Mouse (Mus musculus) right cerebral cortex, postnatal 14 days (tissue): ENCODE results near the gene Iqck.

Experiments
- DNase-seq: peaks from one replicate; pipeline ENCODE4 v3.0.0; 2022

Iqck gene

DNA sequence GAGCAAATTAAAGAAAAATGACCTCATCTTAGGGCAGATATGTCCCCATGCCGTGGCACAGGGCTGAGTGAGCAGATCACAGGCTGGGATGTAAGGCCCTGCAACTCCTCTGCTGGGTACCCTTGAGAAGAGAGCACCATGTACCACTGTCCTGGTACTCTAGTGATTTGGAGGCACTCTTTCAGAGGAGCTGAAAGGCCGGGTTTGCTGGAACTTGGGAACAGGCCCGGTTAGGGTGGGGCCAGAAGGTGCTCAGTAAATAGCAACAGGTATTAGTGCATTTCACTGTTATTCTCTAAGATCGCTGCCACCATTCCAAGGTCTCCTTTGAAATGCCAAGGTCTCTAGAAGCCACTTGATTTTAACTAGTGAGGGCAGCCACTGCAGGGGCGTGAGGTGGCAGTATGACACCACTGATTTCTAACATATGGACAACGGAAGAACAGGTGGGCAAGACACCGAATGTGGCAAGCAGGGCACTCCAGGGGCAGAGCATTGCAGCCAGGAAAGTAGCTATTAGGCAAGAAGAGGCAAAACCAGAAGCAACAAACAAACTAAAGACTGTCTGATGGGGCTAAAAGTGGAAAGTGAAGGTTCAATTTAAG is 59.1 kb downstream of the Iqck start:
- no peak for DNase-seq

DNA sequence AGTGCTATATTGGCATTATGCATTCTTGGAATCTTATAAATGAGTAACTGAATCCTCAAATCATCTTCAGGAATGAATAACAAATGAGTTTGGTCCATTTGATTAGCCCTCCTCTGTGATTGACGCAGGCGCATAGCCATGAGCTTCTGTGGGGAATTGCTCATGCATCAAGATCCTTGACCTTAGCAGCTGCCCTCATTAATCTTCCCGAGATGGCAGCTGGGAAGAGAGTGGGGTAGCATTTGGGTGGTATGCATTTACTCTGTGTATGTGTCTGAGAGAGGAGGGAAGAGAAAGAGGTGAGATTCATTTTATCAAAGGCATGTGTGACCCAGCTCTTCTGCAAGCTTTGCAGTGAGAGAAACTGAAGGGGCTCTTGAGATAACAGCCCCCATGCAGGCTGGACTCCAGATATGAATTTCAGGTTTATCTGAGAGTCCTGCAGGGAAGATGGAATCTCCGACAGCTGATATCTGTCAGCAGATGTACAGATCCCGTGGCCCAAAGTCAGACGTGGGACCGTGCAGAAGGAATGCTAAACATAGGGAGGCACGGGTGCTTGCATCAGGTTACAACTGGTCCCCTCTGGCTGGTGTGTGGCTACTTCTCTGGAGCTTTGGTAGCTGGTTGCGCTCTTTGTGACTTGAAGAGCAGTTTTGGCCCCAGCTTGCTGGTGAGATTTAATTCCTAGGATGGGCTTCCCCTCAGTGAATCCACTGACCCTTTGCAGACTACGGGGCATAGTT is 63.9 kb downstream of the Iqck start:
- no peak for DNase-seq

GRCm38 (mm10) chr7:118922441-118923202 is 67.1 kb downstream of the Iqck start:
- DNase-seq: no peak

GRCm38 (mm10) chr7:118925547-118925946 is 70.0 kb downstream of the Iqck start:
- no peak for DNase-seq

DNA sequence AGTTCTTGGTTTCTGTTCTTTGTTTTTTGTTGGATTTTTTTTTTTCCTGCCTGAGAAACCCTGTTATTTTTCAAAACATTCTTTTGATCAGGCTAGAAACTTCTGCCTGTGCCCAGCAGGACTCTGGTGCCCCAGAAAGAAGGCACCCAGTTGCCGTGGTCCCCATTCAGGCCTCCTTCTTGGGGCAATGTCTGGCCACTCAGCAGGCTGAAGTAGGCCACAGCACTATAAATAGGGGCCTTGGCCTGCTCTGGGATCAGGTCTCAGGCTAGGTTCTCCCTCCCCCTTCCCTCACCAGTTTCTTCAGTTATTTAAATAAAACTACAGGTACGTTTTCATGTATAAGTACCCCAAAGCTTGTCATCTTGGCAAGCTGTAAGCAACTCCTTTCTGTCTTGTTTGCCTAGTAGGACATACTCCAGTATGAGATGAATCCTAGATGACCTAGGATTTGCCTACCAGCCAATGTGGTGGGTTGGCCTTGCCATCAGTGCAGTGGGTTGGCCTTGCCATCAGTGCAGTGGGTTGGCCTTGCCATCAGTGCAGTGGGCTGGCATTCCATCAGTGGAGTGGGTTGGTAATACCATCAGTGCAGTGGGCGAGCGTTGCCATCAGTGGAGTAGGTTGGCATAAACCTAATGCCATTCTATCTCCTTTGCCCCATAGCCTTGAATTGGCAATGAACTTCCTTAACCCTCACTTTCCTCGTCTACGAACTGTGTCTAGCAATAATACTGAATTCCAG is 71.1 kb downstream of the Iqck start:
- no peak for DNase-seq

- DNase-seq: no peak
These were observed 71.7 kb downstream of the Iqck start for GRCm38 (mm10) chr7:118927279-118927678.

DNA sequence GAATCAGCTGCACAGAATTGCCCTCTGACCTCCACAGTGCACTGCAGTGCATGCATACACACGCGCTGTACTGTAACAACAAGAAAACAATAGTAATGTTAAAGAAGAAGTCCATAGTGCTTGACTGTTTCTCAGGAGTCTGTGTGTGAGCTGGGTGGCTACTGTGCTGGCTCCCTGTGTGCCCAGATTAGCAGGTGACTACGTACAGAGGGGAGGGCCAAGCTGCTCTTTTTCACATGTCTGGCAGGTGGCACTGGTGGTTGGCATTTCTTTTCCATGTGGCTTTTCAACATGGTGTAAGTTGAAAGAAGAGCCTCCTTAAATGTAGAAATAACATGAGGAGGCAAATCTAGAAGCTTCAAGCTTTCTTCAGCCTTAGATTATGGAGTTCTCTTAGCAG is 72.8 kb downstream of the Iqck start:
- DNase-seq: no peak

DNA sequence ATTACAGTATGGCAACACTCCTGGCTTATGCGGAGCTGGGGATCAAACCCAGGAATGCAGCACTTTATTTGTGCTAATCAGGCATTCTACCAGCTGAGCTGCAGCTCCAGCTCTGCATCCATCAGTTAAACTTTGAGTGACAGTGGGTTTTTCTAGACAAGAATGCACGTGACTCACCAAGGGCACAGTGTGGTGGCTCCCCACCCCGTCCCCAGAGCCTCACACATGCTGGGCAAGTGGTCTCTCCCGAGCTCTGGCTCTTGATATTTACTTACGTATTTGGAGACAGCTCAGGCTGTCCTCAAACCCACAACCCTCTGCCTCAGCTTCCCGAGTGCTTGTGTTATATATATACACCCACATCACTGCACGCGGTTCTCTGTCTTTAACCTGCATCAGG is 73.4 kb downstream of the Iqck start:
- no peak for DNase-seq

DNA sequence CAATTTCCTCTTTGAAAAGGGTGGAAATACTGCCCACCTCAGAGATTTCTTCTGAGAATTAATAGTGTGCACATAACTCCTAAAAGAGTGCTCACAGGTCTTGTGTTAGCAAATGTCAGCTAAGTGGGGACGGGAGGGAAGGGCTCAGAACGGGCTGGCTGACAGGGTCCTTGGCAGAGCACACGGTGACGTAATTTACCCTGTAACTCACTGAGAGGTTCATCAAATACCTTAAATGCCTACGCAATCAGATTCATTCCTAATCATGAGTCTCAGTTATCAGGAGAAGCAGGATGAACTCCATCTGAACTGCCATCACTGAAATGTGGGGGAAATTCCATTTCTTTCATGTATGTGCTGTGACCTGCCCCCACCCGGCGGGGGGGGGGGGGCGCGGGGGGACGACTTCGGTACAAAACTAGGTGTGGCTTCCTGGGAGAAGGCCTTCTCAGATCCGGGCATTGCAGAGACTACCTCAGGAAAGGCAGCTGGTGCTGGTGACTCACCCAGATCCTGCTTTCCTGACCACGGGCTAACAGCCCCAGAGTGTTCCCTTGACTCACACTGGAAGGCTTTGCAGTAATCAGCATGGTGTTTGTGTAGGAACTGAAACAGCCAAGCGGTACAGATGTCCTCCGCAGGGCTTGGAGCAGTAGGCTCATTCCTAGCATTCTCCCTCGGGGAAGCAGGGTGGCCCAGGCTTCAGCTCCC is 74.2 kb downstream of the Iqck start:
- DNase-seq: peak; percentile 17

DNA sequence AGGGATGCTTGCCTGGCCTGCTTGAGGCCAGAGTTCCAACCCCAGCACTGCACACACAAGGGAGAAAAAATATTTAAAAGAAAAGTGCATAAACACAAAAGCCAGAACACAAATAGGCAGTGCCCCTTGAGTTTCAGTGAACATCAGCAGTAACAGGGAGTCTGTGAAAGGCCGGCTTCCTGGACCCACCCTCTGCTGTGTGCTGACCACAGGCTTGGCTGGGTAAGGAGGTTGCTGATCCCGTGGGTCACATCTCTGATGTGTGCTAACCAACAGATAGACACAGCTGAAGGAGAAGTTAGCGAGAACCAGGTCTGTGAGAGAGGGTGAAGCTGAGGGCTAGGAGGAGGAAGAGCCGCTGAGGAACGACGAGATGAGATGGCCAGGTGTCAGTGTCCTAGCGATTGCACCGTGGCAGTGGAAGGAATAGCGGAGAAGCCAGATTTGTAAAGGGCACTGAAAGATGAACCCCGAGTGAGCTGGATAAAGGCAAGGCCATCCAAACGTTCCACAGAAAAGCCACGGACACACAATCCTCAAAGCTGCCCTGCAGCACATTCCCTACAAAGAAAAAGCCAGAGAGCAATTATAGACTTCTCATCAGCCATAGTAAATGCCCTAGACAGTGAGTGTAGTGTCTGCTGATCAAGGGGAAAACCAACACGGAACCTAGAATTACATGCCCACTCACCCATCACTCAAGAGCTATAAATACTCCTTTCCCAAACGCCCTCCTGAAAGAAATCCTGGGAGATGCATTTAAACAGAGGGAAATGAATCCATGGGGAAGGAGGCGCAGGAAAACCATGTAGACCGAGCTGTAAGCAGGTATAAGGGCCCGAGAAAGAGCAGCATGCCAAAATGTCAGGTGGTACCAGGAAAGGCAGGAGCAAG is 76.2 kb downstream of the Iqck start:
- no peak for DNase-seq

GRCm38 (mm10) chr7:118935306-118935705 is 79.8 kb downstream of the Iqck start:
- DNase-seq: no peak

- DNase-seq: no peak
These were observed 81.3 kb downstream of the Iqck start for GRCm38 (mm10) chr7:118936844-118937243.

- no peak for DNase-seq
These were observed 82.2 kb downstream of the Iqck start for GRCm38 (mm10) chr7:118937469-118938387.

DNA sequence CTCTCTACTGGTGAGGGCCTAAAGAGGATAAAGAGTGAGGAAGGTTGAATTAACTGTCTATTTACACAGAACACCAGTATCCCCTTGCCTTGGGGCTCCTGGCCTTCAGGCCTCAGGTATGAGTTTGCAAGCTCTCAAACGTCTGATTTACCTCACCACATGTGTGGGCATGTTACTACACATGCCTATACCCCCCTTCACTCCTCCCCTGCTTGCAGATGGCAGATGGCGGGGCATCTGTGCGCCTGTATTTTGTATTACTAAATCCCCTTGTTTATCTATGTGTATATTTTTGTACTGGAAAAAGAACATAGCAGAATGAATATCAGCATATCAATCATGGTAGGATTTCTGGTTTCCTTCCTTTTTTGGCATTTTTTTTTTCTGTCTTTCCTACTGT is 86.7 kb downstream of the Iqck start:
- DNase-seq: no peak

- no peak for DNase-seq
These were observed 87.6 kb downstream of the Iqck start for GRCm38 (mm10) chr7:118943170-118943569.

GRCm38 (mm10) chr7:118944884-118945283 is 89.3 kb downstream of the Iqck start:
- no peak for DNase-seq

- DNase-seq: no peak
These were observed 91.7 kb downstream of the Iqck start for GRCm38 (mm10) chr7:118947241-118947640.

GRCm38 (mm10) chr7:118948677-118949282 is 93.2 kb downstream of the Iqck start:
- no peak for DNase-seq

DNA sequence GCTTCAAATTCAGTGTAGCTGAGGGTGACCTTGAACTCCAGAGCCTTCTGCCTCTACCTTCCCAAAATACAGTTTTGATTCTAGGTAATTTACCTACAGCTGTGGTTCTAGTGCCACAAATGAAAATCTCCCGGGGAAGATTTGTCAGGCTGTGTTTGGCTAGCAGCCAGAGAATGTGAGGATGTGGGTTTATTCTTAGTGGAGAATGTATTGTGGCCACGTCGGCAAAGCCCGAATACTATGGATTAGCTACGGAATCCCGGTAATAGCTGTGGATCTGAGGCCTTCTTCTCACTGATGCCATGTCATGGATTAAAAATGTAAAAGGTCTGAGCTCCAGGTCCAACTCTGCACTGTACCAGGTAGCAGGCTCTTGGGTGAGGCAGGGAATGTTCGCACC is 94.2 kb downstream of the Iqck start:
- no peak for DNase-seq
